Mouse (Mus musculus): ENCODE data around the gene Aig1. TPM values are rescaled to one million over a fixed set of nuclear protein-coding genes. Genes with fewer than 3 reads are reported as not detected.
A peak's percentile ranks its signal among the peaks of the same experiment; 100 is the strongest.
"Not testable (repeated sequence)": the region's sequence is repeated elsewhere in the genome, so short reads cannot be mapped to it uniquely, and the experiment has no call there.

The Aig1 gene
- 12.0 and 15.3 TPM in 2 replicates for polyA plus RNA-seq (2011; ENCODE audit: insufficient read depth, insufficient read length, low read depth, missing spikeins)

DNA sequence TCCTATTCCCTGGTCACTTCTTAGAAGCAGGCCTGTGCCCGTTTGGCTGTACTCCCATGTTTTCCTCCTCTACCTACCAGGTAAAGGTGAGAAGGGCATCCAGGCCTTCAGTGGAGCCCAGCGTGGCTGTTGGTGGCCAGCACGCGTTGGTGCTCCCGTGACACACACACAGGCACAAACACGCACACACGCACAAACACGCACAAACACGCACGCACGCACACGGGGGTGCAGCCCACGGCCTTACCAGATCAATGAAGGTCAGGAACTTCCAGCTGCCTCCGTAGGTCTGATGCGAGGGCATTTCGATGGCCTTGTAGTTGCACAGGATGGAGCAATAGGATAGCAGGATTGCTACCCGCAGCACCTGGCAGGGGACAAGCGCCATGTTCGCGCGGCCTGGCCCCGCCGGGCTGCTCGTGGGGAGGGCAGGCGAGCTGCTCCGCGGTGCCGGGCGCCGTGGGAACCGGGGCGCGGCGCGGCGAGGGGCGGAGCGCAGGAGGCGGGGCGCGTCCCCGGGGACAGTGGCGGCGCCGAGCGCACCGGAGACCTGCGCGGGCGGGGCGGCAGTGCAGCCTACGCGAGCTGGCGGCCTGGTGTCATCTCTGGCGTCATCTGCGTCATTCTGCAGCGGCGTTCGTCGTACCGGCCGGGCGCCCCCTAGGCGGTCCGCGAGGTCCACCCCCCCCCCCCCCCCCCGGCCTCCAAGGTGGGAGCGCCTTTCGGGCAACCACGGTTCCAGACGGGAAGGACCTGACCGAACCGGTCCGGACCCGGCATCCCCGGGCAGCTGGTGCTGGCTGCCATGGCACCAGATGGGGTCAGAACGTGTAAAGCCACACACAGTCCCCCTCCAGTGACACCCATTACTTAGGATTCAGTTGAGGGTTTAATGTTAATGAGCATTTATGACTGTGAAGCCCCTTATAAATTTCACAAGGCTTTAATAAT, at the start of gene Aig1:
Aig1 (minus strand) TSS at position 610 of the 951 bp plus-strand sequence.
- H3K9me3 ChIP-seq (replicated peaks; ENCODE audit: control insufficient read depth, insufficient read depth, low read length, poor library complexity, severe bottlenecking) = no peaks in the 10 kb centered on the region
- H3K4me3 ChIP-seq (ENCODE audit: low read depth, low read length) = peak within 1 kb of the TSS; percentile 58
- H3K27me3 ChIP-seq (ENCODE audit: control insufficient read depth, insufficient read depth, low read length, poor library complexity, severe bottlenecking) = no peaks in the 10 kb centered on the region
- H3K9ac ChIP-seq (ENCODE audit: low read depth, poor library complexity, severe bottlenecking) = peak within 1 kb of the TSS; percentile 60
- H3K27ac ChIP-seq (ENCODE audit: insufficient read depth, low read length) = no peak within 1 kb of the TSS
- no peaks in the 10 kb centered on the region for H3K4me1 ChIP-seq (ENCODE audit: control insufficient read depth, insufficient read depth, low read length)
- TF ChIP-seq CTCF (IDR thresholded peaks at IDR 0.05; ENCODE audit: low read depth, low read length) (no peak), EP300 (IDR thresholded peaks at IDR 0.05; ENCODE audit: insufficient read depth, low read depth, low read length) (no peak), POLR2A (IDR thresholded peaks at IDR 0.05; ENCODE audit: insufficient read depth, low read length) (no peak)
- no peaks in the 10 kb centered on the region for H3K36me3 ChIP-seq (ENCODE audit: control insufficient read depth, insufficient read depth, low read length, poor library complexity, severe bottlenecking)

DNA sequence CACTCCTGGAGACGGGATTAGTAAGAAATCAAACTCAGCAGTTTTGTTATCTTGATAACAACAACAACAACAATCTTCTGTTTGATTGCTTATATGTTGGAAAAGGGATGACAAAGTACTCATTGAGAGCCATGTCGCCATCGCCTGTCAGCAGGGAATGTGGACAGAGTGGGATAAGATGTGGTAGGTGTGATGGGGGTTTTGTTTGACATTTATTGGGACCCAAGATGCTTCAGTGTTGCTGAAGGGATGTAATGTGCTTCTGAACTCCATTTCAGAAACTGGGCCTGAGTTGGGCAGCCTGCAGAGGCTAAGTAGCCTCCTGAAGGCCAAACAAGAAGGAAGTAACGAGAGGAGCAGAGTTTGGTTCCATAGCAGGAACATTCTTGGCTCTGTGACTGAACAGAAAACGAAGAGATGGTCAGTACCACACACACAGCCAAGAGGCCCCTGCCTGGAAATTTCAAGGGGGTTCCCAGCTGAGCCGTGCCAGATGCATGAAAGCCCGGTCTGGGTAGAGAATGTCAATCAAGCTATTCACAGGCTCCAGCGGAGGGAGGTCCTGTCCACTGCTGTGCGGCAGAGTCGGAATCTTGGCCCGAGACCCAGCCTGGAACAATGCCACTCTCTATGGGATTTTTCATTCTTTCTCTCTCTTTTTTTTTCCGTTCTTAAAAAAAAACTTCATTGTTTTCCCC, 48.0 kb upstream of the Aig1 start:
- H3K36me3 ChIP-seq (ENCODE audit: control insufficient read depth, insufficient read depth, low read length, poor library complexity, severe bottlenecking) = no peaks in the 10 kb centered on the region
- H3K4me3 ChIP-seq (ENCODE audit: low read depth, low read length) = no peak overlapping the region
- H3K27me3 ChIP-seq (ENCODE audit: control insufficient read depth, insufficient read depth, low read length, poor library complexity, severe bottlenecking) = no peaks in the 10 kb centered on the region
- H3K27ac ChIP-seq (ENCODE audit: insufficient read depth, low read length) = no peak overlapping the region
- TF ChIP-seq CTCF (IDR thresholded peaks at IDR 0.05; ENCODE audit: low read depth, low read length) = no peak
- no peak for TF ChIP-seq POLR2A (IDR thresholded peaks at IDR 0.05; ENCODE audit: insufficient read depth, low read length)
- no peak for TF ChIP-seq EP300 (IDR thresholded peaks at IDR 0.05; ENCODE audit: insufficient read depth, low read depth, low read length)
- no peak overlapping the region for H3K9ac ChIP-seq (ENCODE audit: low read depth, poor library complexity, severe bottlenecking)
- H3K4me1 ChIP-seq (ENCODE audit: control insufficient read depth, insufficient read depth, low read length) = no peaks in the 10 kb centered on the region
- no peaks in the 10 kb centered on the region for H3K9me3 ChIP-seq (replicated peaks; ENCODE audit: control insufficient read depth, insufficient read depth, low read length, poor library complexity, severe bottlenecking)

DNA sequence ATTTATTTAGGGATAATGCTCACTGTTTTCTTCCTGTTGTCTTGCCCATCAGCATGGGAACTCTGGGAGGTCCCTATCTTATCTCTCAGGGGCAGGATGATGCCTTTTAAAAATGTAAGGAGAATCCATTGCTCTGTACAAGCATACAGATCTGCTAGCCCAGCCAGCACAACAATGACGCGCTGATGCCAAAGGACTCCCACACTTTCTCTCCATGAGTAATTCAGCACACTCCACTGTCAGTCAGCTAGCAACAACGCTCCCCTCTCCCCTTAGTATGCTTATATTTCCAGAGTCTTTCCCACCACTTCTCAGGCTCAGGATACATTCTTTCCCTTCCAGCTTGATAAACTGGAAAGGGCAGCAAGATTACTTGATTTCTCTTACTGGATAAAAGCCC, 46.4 kb upstream of the Aig1 start:
- no peaks in the 10 kb centered on the region for H3K27me3 ChIP-seq (ENCODE audit: control insufficient read depth, insufficient read depth, low read length, poor library complexity, severe bottlenecking)
- no peak overlapping the region for H3K9ac ChIP-seq (ENCODE audit: low read depth, poor library complexity, severe bottlenecking)
- H3K4me1 ChIP-seq (ENCODE audit: control insufficient read depth, insufficient read depth, low read length) = no peaks in the 10 kb centered on the region
- TF ChIP-seq POLR2A (IDR thresholded peaks at IDR 0.05; ENCODE audit: insufficient read depth, low read length) (no peak), CTCF (IDR thresholded peaks at IDR 0.05; ENCODE audit: low read depth, low read length) (no peak), EP300 (IDR thresholded peaks at IDR 0.05; ENCODE audit: insufficient read depth, low read depth, low read length) (no peak)
- no peaks in the 10 kb centered on the region for H3K36me3 ChIP-seq (ENCODE audit: control insufficient read depth, insufficient read depth, low read length, poor library complexity, severe bottlenecking)
- H3K27ac ChIP-seq (ENCODE audit: insufficient read depth, low read length) = no peak overlapping the region
- no peak overlapping the region for H3K4me3 ChIP-seq (ENCODE audit: low read depth, low read length)
- no peaks in the 10 kb centered on the region for H3K9me3 ChIP-seq (replicated peaks; ENCODE audit: control insufficient read depth, insufficient read depth, low read length, poor library complexity, severe bottlenecking)

DNA sequence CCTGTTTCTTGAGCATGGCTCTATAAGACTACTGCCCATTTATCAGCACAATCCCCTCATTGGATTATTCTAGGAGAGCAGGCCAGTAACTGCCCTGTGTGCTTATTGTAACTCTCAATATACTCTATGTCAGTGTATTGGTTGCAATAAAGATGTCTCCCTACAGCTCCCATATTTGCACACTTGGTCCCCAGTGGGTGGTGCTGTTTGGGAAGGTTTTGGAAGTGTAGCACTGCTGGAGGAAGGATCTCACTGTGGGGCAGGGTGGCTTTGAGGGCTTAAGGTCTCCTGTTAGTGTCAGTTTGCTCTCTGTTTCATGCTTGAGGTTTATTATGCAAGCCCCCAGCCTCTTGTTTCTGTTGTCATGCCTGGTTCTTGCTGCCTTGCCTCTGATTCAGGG, 44.9 kb upstream of the Aig1 start:
- Histone ChIP-seq H3K27ac (ENCODE audit: insufficient read depth, low read length) (no peak overlapping the region), H3K9ac (ENCODE audit: low read depth, poor library complexity, severe bottlenecking) (no peak overlapping the region), H3K27me3 (ENCODE audit: control insufficient read depth, insufficient read depth, low read length, poor library complexity, severe bottlenecking) (no peaks in the 10 kb centered on the region), H3K4me3 (ENCODE audit: low read depth, low read length) (no peak overlapping the region), H3K9me3 (replicated peaks; ENCODE audit: control insufficient read depth, insufficient read depth, low read length, poor library complexity, severe bottlenecking) (no peaks in the 10 kb centered on the region), H3K4me1 (ENCODE audit: control insufficient read depth, insufficient read depth, low read length) (no peaks in the 10 kb centered on the region), H3K36me3 (ENCODE audit: control insufficient read depth, insufficient read depth, low read length, poor library complexity, severe bottlenecking) (no peaks in the 10 kb centered on the region)
- no peak for TF ChIP-seq POLR2A (IDR thresholded peaks at IDR 0.05; ENCODE audit: insufficient read depth, low read length)

DNA sequence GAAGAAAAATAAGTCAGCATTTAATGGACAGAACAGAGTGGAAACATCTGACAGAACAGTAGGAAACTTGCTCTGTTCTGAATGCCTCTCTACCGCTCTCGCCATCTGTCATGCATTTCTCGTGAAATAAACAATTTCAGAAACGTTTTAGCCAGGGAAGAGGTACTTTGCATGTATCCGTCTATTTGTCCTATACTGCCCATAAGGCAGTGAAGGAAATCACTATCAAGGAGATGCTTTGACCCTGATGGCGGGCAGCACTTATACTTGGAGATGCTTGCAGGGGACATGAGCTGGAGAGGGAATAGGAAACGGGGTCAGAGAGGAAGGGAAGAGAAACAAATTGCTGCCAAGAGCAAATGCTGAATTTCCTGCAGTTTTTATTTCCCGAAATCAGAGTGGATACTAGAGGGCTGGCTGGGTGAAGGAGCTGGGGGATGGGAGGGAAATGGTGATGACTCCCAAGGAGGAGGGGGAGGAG, 37.5 kb upstream of the Aig1 start:
- TF ChIP-seq POLR2A (IDR thresholded peaks at IDR 0.05; ENCODE audit: insufficient read depth, low read length) = no peak
- no peak overlapping the region for H3K27ac ChIP-seq (ENCODE audit: insufficient read depth, low read length)
- no peaks in the 10 kb centered on the region for H3K4me1 ChIP-seq (ENCODE audit: control insufficient read depth, insufficient read depth, low read length)
- no peaks in the 10 kb centered on the region for H3K27me3 ChIP-seq (ENCODE audit: control insufficient read depth, insufficient read depth, low read length, poor library complexity, severe bottlenecking)
- no peak overlapping the region for H3K9ac ChIP-seq (ENCODE audit: low read depth, poor library complexity, severe bottlenecking)
- H3K9me3 ChIP-seq (replicated peaks; ENCODE audit: control insufficient read depth, insufficient read depth, low read length, poor library complexity, severe bottlenecking) = peaks cover 4% of the 10 kb centered on the region
- no peaks in the 10 kb centered on the region for H3K36me3 ChIP-seq (ENCODE audit: control insufficient read depth, insufficient read depth, low read length, poor library complexity, severe bottlenecking)
- H3K4me3 ChIP-seq (ENCODE audit: low read depth, low read length) = no peak overlapping the region

DNA sequence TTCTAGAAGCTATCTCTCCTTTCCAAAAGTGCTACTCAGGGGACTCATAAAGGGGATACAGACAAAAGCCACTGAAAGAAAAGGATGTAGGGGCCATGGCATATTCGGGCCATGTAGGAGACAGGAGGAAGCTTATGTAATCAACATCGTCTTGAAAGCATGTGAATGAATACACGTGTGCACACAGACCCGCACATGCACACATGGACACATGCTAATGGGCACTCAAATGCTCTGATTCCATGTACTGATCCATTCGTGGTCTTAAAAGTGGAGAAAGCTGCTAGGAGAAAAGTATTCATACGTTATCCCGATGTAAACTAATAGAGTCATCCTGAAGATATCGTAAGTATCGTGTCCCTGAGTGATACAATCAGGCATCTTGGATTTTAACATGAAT, 36.8 kb upstream of the Aig1 start:
- Histone ChIP-seq H3K4me1 (ENCODE audit: control insufficient read depth, insufficient read depth, low read length) (no peaks in the 10 kb centered on the region), H3K27me3 (ENCODE audit: control insufficient read depth, insufficient read depth, low read length, poor library complexity, severe bottlenecking) (no peaks in the 10 kb centered on the region), H3K9me3 (replicated peaks; ENCODE audit: control insufficient read depth, insufficient read depth, low read length, poor library complexity, severe bottlenecking) (peaks cover 4% of the 10 kb centered on the region), H3K27ac (ENCODE audit: insufficient read depth, low read length) (no peak overlapping the region), H3K4me3 (ENCODE audit: low read depth, low read length) (no peak overlapping the region), H3K9ac (ENCODE audit: low read depth, poor library complexity, severe bottlenecking) (no peak overlapping the region), H3K36me3 (ENCODE audit: control insufficient read depth, insufficient read depth, low read length, poor library complexity, severe bottlenecking) (no peaks in the 10 kb centered on the region)
- TF ChIP-seq POLR2A (IDR thresholded peaks at IDR 0.05; ENCODE audit: insufficient read depth, low read length) (no peak), CTCF (IDR thresholded peaks at IDR 0.05; ENCODE audit: low read depth, low read length) (no peak), EP300 (IDR thresholded peaks at IDR 0.05; ENCODE audit: insufficient read depth, low read depth, low read length) (no peak)

DNA sequence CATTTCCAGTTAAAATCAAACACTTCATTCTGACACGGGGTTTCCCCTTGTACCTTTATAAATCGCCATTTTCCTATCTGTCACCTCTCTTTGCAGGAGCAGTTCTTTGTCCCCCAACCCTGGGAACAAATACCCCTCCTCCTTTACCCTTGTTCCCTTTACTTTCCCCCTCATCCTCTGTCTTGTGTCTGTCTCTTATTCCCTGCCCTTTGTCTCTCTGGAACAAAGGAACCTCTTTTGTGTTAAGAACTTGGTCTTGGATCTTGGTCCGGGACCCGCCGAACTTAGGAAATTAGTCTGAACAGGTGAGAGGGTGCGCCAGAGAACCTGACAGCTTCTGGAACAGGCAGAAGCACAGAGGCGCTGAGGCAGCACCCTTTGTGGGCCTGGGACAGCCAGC, 24.0 kb upstream of the Aig1 start:
- H3K4me3 ChIP-seq (ENCODE audit: low read depth, low read length); H3K36me3 ChIP-seq (ENCODE audit: control insufficient read depth, insufficient read depth, low read length, poor library complexity, severe bottlenecking); H3K9ac ChIP-seq (ENCODE audit: low read depth, poor library complexity, severe bottlenecking); H3K4me1 ChIP-seq (ENCODE audit: control insufficient read depth, insufficient read depth, low read length); H3K9me3 ChIP-seq (replicated peaks; ENCODE audit: control insufficient read depth, insufficient read depth, low read length, poor library complexity, severe bottlenecking); H3K27me3 ChIP-seq (ENCODE audit: control insufficient read depth, insufficient read depth, low read length, poor library complexity, severe bottlenecking): not testable (repeated sequence)
- H3K27ac ChIP-seq (ENCODE audit: insufficient read depth, low read length) = 0 out of 2 replicates have a peak overlapping the region, but pooled peaks have one; percentile 11
